Mouse (Mus musculus) cerebellum, postnatal 25 days (tissue): ENCODE results near the gene C1qtnf4.

Experiments used
- DNase-seq, 2 experiments: peaks; one replicate each; pipeline ENCODE4 v3.0.0; 2021; ENCODE audit warnings: mixed read lengths in 2 of 2

C1qtnf4 gene

DNA sequence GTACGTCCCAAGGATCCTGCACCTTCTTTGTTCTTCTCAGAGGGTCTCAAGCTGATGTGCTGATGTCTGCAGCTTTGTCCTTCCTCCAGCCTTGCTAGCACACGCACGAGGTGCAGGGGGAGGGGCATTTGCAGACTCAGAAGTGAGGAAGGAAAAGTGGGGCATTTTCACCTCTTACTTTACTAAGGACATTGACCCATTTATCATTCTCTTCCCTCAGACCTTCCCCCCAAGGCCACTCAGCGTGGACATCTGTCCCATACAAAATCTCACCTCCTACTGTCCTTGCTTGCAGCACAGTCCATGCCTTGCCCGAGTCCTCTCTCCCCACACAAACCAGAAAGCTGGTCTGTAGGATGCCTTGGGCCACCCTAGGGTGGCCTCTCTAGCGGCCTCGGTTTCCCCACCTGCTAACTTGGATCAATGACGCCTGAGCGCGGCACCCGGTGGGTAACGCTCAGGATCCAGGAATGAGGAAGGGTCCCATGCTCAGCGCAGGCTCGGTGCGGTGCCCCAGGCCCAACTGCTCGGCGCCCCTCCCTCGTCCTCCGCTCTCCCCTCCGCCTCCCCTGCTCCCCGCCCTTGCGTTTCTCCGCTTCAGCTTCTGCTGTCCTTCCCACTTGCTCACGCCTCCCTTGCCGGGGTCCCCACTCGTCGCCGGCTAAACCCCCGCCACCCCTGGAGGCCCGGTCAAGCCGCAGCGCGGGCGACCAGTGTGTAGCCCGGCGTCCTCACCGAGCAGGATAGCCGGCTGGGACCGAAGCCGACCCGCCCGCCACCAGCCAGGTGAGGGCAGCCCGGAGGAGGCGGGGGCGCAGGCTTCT is at the start of gene C1qtnf4:
C1qtnf4 (plus strand) TSS at position 643 of the 824 bp plus-strand sequence.
- DNase-seq: peak; percentile 81 to 85

DNA sequence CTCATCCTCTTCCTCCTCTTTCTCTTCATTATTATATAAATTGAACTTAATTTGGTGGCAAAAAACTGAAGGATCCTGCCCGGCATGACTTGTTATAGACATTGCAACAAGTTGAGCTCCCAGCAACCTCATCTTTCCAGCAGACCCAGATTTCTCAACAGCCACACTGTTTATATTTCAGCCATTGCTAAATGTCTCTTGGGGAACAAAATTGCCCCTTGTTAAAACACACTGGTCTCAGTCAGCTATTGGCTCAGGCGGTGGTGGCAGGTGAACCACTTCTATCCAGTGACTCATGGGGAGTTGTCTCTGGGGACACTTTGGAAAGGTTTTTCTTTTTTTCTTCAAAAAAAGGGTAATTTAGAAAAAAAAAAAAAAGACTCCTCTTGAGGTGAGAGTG is 47.0 kb upstream of the C1qtnf4 start:
- no peak for DNase-seq

- DNase-seq: no peak
Measured at GRCm38 (mm10) chr2:90843666-90844065, 42.0 kb upstream of the C1qtnf4 start.

DNA sequence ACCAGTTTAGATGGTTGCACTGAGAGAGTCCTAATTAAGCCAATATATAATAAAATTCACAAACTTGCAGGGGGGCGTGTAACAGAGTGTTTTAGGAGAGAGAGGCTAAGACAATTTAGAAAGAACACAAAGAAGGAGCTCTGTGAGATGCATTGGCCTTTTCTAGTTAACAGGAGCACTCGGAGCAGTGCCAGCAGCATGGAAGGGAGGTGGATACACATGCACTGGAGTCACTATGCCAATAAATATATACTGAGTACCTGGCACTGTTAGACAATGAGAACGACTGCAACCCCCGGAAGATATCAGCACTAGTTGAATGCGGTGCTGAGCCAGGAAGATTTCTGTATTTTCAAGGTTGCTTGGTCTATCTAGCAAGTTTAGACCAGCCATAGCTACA is 41.4 kb upstream of the C1qtnf4 start:
- peak in 1 of 2 experiments; percentile 54 for DNase-seq

GRCm38 (mm10) chr2:90845234-90845633 is 40.4 kb upstream of the C1qtnf4 start:
- DNase-seq: no peak

- peak in 1 of 2 experiments; percentile 40 for DNase-seq
Measured at GRCm38 (mm10) chr2:90846171-90846570, 39.5 kb upstream of the C1qtnf4 start.

DNA sequence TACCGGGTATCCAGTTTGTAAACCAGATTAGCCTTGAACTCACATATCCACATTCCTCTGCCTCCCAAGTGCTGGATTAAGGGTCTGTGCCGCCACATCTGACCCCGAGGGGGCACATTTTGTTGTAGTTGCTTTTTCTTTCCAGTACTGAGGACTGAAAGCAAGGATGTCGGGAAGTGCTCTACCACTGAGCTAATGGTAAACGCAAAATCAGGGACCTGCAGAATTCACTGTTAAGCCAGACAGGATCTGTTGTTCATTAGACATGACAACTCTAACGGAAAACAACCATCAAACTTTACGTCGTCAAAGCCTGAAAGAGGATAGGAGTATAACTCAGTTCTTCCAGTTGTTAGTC is 39.1 kb upstream of the C1qtnf4 start:
- no peak for DNase-seq

- peak; percentile 99 to 100 for DNase-seq
Measured at GRCm38 (mm10) chr2:90846955-90847680, 38.5 kb upstream of the C1qtnf4 start, which contains the start of gene Mtch2. TSS of gene Mtch2 (plus strand) at chr2:90847155.

- no peak for DNase-seq
Measured at GRCm38 (mm10) chr2:90847681-90848050, 38.0 kb upstream of the C1qtnf4 start.

DNA sequence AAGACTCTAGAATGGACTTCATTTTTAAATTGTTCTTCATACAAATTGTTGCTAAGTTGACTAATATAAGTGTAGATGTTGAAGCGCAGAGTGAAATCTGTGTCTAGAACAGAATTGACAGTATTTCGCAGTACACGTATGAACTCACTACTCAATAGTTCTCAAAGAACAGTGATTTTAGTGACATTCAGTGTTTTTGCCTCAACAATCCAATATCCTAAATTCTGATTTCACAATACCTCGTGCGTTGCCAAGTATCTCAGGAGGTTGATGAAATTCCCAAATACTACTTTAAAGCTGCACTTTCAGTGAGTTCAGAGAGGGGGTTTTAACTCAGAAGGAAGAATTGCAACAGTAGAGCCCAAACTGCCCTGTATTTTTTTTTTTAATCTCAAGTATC is 37.3 kb upstream of the C1qtnf4 start:
- no peak for DNase-seq

- peak; percentile 80 to 83 for DNase-seq
Measured at GRCm38 (mm10) chr2:90850401-90850800, 35.3 kb upstream of the C1qtnf4 start.

GRCm38 (mm10) chr2:90861486-90861885 is 24.2 kb upstream of the C1qtnf4 start:
- no peak for DNase-seq

- DNase-seq: no peak
Measured at GRCm38 (mm10) chr2:90864184-90864583, 21.5 kb upstream of the C1qtnf4 start.

- DNase-seq: peak; percentile 82 to 92
Measured at GRCm38 (mm10) chr2:90866524-90866923, 19.1 kb upstream of the C1qtnf4 start.

- DNase-seq: peak; percentile 24 to 37
Measured at GRCm38 (mm10) chr2:90870136-90870601, 15.5 kb upstream of the C1qtnf4 start.

GRCm38 (mm10) chr2:90871180-90871961 is 14.3 kb upstream of the C1qtnf4 start:
- peak; percentile 49 to 58 for DNase-seq

DNA sequence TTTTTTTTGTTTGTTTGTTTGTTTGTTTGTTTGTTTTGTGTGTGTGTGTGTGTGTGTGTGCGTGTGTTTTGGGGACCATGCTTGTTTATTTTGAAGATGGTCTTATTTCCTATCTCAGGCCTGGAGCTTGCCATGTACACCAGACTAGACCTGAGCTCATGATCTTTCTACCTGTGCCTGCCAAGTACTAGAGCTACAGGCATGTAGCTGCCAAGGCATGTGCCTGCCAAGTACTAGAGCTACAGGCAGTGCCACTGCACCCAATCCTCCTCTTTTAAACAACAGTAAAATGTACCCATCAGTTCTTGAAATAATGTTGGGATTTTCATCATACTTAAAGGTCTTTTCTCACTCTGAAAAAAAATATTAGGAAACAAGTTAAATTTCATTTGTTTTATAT is 11.6 kb upstream of the C1qtnf4 start:
- DNase-seq: peak; percentile 49 to 66

DNA sequence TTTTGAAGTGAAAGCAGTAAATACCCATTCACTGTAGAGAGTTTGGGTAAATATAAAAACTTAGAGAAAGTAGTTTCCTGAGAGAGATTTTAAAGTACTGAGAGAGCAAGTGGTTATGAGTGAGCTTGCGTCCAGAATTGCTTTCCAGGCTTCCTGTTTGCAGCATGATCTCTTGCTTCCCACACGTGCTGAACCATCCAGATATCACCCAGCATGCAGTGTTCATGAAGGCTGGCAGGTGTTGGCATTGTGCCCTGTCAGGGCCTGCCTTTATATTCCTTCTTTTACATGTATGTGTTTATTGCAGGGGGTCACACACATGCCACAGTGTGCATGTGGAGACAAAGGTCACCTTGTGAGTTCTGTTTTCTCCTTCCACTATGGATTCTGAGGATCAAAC is 10.4 kb upstream of the C1qtnf4 start:
- no peak for DNase-seq

- no peak for DNase-seq
Measured at GRCm38 (mm10) chr2:90877584-90878259, 7.9 kb upstream of the C1qtnf4 start.

DNA sequence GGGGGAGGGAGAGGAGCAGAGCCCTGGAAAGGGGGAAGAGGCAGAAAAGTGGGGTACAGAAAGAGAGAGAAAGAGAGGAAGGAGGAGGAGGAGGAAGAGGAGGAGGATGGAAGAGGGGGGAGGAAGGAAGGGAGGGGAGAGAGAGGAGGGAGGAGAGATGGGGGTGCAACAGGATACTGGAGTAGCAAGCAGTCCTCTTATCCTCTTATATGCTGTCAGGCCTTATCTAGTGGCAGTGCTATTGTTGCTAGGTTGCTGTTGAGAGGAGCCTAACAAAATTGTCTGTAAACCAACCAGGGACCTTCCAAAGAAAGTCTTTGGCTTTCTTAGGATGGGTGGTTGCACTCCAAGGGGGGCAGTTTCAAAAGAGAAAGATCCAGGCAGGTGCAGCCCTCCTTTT is 6.2 kb upstream of the C1qtnf4 start:
- no peak for DNase-seq

DNA sequence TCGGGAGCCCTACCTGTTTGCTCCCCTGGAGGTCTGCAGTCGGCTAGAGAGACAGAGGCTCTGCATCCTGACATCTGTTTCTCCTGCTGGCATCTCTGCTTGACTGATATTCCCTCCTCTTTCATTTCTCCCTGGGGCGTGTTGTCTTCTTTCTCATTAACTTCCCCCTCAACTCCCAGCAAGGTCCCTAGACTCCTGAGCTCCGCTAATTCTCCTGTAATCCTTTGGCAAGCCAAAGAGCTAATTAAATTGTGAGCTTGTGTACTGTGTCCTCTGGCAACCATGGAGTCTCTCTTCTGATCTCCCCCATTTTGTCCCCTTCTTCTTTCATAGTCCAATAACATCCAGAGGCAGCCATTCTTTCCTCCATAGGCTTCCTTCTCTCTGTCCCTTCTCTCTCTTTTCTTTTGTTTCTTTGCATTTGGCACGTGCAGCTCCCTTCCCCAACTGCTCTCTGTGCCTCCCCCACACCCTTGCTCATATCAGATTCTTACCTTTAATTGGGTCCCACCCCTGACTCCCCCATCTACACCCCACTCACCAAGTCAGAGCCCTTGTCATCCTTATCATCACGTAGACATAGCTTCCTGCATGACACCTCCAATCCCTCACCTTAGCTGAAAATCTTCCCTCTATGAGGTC is 5.4 kb upstream of the C1qtnf4 start:
- DNase-seq: no peak

DNA sequence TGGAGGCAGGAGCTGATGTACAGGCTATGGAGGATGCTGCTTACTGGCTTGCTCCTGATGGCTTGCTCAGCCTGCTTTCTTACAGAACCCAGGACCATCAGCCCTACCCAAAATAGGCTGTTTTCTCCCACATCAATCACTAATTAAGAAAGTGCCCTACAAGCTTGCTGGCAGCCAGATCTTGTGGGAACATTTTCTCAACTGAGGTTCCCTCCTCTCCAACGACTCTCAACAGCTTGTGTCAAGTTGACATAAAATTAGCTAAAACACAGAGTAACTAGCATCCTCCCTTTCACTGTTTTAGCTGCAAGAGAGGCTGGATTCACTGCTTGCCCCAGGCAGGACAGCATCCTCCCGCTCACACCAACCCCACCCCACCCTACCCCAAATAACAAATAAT is 3.8 kb upstream of the C1qtnf4 start:
- no peak for DNase-seq
